ENCODE assay signal across 8 mouse cellular contexts in the genomic region with DNA sequence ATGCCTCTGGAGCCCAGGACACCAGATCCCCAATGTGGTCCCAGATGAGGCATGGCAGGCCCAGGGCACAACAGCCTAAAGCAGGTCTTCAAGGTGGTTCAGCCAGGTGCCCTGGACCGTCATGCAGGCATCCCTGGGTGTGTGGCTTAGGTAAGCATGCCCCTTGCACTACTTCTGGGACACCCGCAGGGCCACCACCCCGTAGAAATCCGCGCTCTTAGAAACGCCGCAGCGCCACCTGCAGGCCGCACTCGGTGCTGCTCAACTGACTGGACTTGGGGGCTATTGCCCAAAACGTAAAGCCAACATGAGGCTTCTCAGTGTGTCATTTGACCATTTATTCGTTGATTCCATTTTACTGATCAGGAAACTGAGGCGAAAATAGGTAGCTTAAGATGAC. TPM values are rescaled to one million over a fixed set of nuclear protein-coding genes. Genes with fewer than 3 reads are reported as not detected.
DNase-seq lines count a peak whose midpoint lies in the region; ATAC-seq and TF ChIP-seq lines count a peak whose summit lies in the region.

No protein-coding gene starts in this region.

- 13% methylated on average over 13 of the region's 13 CpGs for WGBS in forebrain, postnatal 0 days
- 6% methylated on average over 13 of the region's 13 CpGs for WGBS in forebrain, embryonic 16.5 days
- 7% methylated on average over 13 of the region's 13 CpGs for WGBS in midbrain, embryonic 11.5 days
- 6% methylated on average over 13 of the region's 13 CpGs for WGBS in midbrain, embryonic 15.5 days
- WGBS in hindbrain, postnatal 0 days, result 8% methylated on average over 13 of the region's 13 CpGs
- 7% methylated on average over 13 of the region's 13 CpGs for WGBS in neural tube, embryonic 11.5 days

- H3K9ac ChIP-seq in forebrain, postnatal 0 days, result no peak overlapping the region
- H3K9ac ChIP-seq in forebrain, embryonic 16.5 days (replicated peaks; ENCODE audit: low read depth, low read length), result no peak overlapping the region
- no peak overlapping the region for H3K9ac ChIP-seq in midbrain, embryonic 11.5 days (ENCODE audit: low read length)
- H3K9ac ChIP-seq in midbrain, embryonic 15.5 days, result no peak overlapping the region
- no peak overlapping the region for H3K9ac ChIP-seq in hindbrain, postnatal 0 days (replicated peaks; ENCODE audit: low read length)
- no peak overlapping the region for H3K9ac ChIP-seq in neural tube, embryonic 11.5 days (ENCODE audit: low read length)

- H3K4me2 ChIP-seq in forebrain, postnatal 0 days (ENCODE audit: low read depth), result no peak overlapping the region
- H3K4me2 ChIP-seq in forebrain, embryonic 16.5 days (ENCODE audit: low read length), result no peak overlapping the region
- no peak overlapping the region for H3K4me2 ChIP-seq in midbrain, embryonic 11.5 days
- H3K4me2 ChIP-seq in midbrain, embryonic 15.5 days, result no peak overlapping the region
- H3K4me2 ChIP-seq in hindbrain, postnatal 0 days (ENCODE audit: low read depth, low read length), result no peak overlapping the region
- H3K4me2 ChIP-seq in neural tube, embryonic 11.5 days (ENCODE audit: low read depth), result no peak overlapping the region

- peak; percentile 53 for DNase-seq in forebrain, postnatal 0 days
- peak; percentile 95 for DNase-seq in midbrain, embryonic 11.5 days (ENCODE audit: low spot score, missing footprints)
- peak; percentile 54 for DNase-seq in c-Kit-positive CD71-positive TER-119-negative erythroid progenitor cells, embryonic 14.5 days (ENCODE audit: low read depth)
- DNase-seq in hindbrain, postnatal 0 days (ENCODE audit: low spot score), result peak; percentile 76
- peak; percentile 79 for DNase-seq in neural tube, embryonic 11.5 days (ENCODE audit: low spot score)

- H3K4me1 ChIP-seq in forebrain, postnatal 0 days (ENCODE audit: insufficient read depth), result no peaks in the 10 kb centered on the region
- H3K4me1 ChIP-seq in forebrain, embryonic 16.5 days (replicated peaks; ENCODE audit: control insufficient read depth, insufficient read depth, low read length), result peaks cover 13% of the 10 kb centered on the region
- H3K4me1 ChIP-seq in midbrain, embryonic 11.5 days (ENCODE audit: control insufficient read depth, insufficient read depth, low read length), result peaks cover 7% of the 10 kb centered on the region
- peaks cover 15% of the 10 kb centered on the region for H3K4me1 ChIP-seq in midbrain, embryonic 15.5 days
- H3K4me1 ChIP-seq in hindbrain, postnatal 0 days (ENCODE audit: insufficient read depth, low read length), result peaks cover 3% of the 10 kb centered on the region; the same call in 1 of the 2 replicates
- peaks cover 3% of the 10 kb centered on the region for H3K4me1 ChIP-seq in neural tube, embryonic 11.5 days (ENCODE audit: control insufficient read depth, insufficient read depth, low read length)

- H3K36me3 ChIP-seq in forebrain, postnatal 0 days (ENCODE audit: insufficient read depth), result no peaks in the 10 kb centered on the region
- no peaks in the 10 kb centered on the region for H3K36me3 ChIP-seq in forebrain, embryonic 16.5 days (ENCODE audit: control insufficient read depth, insufficient read depth)
- H3K36me3 ChIP-seq in midbrain, embryonic 11.5 days (ENCODE audit: control insufficient read depth, insufficient read depth, low read length), result no peaks in the 10 kb centered on the region
- no peaks in the 10 kb centered on the region for H3K36me3 ChIP-seq in midbrain, embryonic 15.5 days (replicated peaks)
- no peaks in the 10 kb centered on the region for H3K36me3 ChIP-seq in hindbrain, postnatal 0 days (ENCODE audit: insufficient read depth, low read length)
- H3K36me3 ChIP-seq in neural tube, embryonic 11.5 days (ENCODE audit: control insufficient read depth, insufficient read depth, low read length), result no peaks in the 10 kb centered on the region

- H3K27me3 ChIP-seq in forebrain, postnatal 0 days (ENCODE audit: insufficient read depth, low read length), result peaks cover 41% of the 10 kb centered on the region
- peaks cover 61% of the 10 kb centered on the region for H3K27me3 ChIP-seq in forebrain, embryonic 16.5 days (replicated peaks; ENCODE audit: control insufficient read depth, insufficient read depth, low read length)
- peaks cover 7% of the 10 kb centered on the region for H3K27me3 ChIP-seq in midbrain, embryonic 11.5 days (ENCODE audit: control insufficient read depth, insufficient read depth, low read length)
- peaks cover 11% of the 10 kb centered on the region for H3K27me3 ChIP-seq in midbrain, embryonic 15.5 days (replicated peaks)
- 0 out of 2 replicates have a peak, but pooled peaks cover 2% of the 10 kb centered on the region for H3K27me3 ChIP-seq in hindbrain, postnatal 0 days (ENCODE audit: insufficient read depth, low read length)
- H3K27me3 ChIP-seq in neural tube, embryonic 11.5 days (ENCODE audit: control insufficient read depth, insufficient read depth, low read length), result peaks cover 16% of the 10 kb centered on the region

- no peak overlapping the region for H3K4me3 ChIP-seq in forebrain, postnatal 0 days (ENCODE audit: low read depth, low read length)
- H3K4me3 ChIP-seq in forebrain, embryonic 16.5 days (replicated peaks; ENCODE audit: low read length), result no peak overlapping the region
- no peak overlapping the region for H3K4me3 ChIP-seq in midbrain, embryonic 11.5 days (ENCODE audit: low read depth, low read length)
- no peak overlapping the region for H3K4me3 ChIP-seq in midbrain, embryonic 15.5 days
- H3K4me3 ChIP-seq in hindbrain, postnatal 0 days (ENCODE audit: low read length), result no peak overlapping the region
- H3K4me3 ChIP-seq in neural tube, embryonic 11.5 days (ENCODE audit: low read depth, low read length), result no peak overlapping the region

- no peak for ATAC-seq in forebrain, postnatal 0 days
- ATAC-seq in forebrain, embryonic 16.5 days, result no peak
- ATAC-seq in midbrain, embryonic 11.5 days (ENCODE audit: low FRiP score), result no peak
- no peak for ATAC-seq in midbrain, embryonic 15.5 days (replicated peaks)
- ATAC-seq in hindbrain, postnatal 0 days, result no peak
- no peak for ATAC-seq in neural tube, embryonic 11.5 days (ENCODE audit: insufficient read depth, low FRiP score, low TSS enrichment)
- ATAC-seq in activated CD4-positive, CD25-positive, alpha-beta regulatory T cell, adult 4 months, result no peak

- peak; percentile 66 for TF ChIP-seq CTCF in forebrain, postnatal 0 days (IDR thresholded peaks at IDR 0.05; ENCODE audit: low read depth)
- peak; percentile 80 for TF ChIP-seq CTCF in hindbrain, postnatal 0 days (IDR thresholded peaks at IDR 0.05; ENCODE audit: low read depth)

- H3K9me3 ChIP-seq in forebrain, postnatal 0 days (ENCODE audit: low read length), result no peaks in the 10 kb centered on the region
- H3K9me3 ChIP-seq in forebrain, embryonic 16.5 days (ENCODE audit: control insufficient read depth, low read length), result no peaks in the 10 kb centered on the region
- no peaks in the 10 kb centered on the region for H3K9me3 ChIP-seq in midbrain, embryonic 11.5 days (ENCODE audit: control insufficient read depth, low read length)
- H3K9me3 ChIP-seq in midbrain, embryonic 15.5 days, result no peaks in the 10 kb centered on the region
- no peaks in the 10 kb centered on the region for H3K9me3 ChIP-seq in hindbrain, postnatal 0 days (ENCODE audit: low read length)
- H3K9me3 ChIP-seq in neural tube, embryonic 11.5 days (ENCODE audit: control insufficient read depth, low read length), result no peaks in the 10 kb centered on the region

- no peak overlapping the region for H3K27ac ChIP-seq in forebrain, postnatal 0 days (ENCODE audit: low read depth, low read length)
- no peak overlapping the region for H3K27ac ChIP-seq in forebrain, embryonic 16.5 days (ENCODE audit: low read length)
- no peak overlapping the region for H3K27ac ChIP-seq in midbrain, embryonic 11.5 days (ENCODE audit: low read depth, low read length)
- no peak overlapping the region for H3K27ac ChIP-seq in midbrain, embryonic 15.5 days
- no peak overlapping the region for H3K27ac ChIP-seq in hindbrain, postnatal 0 days
- no peak overlapping the region for H3K27ac ChIP-seq in neural tube, embryonic 11.5 days (ENCODE audit: low read depth, low read length)

RNA-seq across cellular contexts. Expression of gene Micall2, which starts 48.5 kb away (rescaled TPM):
- total RNA-seq in forebrain, postnatal 0 days (2014; rRNA removed), result 5.1 and 5.4 TPM in 2 replicates
- 7.1 and 9.9 TPM in 2 replicates for polyA plus RNA-seq in forebrain, postnatal 0 days (2015; fragmentation: Nextera tagmentation; extraction: Ambion mirVana)
- 3.8 and 5.7 TPM in 2 replicates for polyA plus RNA-seq in forebrain, embryonic 16.5 days (2015; fragmentation: Nextera tagmentation; extraction: Ambion mirVana)
- polyA plus RNA-seq in midbrain, embryonic 11.5 days (2014; fragmentation: Nextera tagmentation; extraction: Ambion mirVana), result 4.3 and 4.9 TPM in 2 replicates
- polyA plus RNA-seq in midbrain, embryonic 15.5 days (2015; fragmentation: Nextera tagmentation; extraction: Ambion mirVana), result 12.2 and 14.0 TPM in 2 replicates
- 11.0 and 13.9 TPM in 2 replicates for total RNA-seq in hindbrain, postnatal 0 days (2014; rRNA removed)
- 8.8 and 10.7 TPM in 2 replicates for polyA plus RNA-seq in hindbrain, postnatal 0 days (2015; fragmentation: Nextera tagmentation; extraction: Ambion mirVana)
- 5.4 and 7.1 TPM in 2 replicates for polyA plus RNA-seq in neural tube, embryonic 11.5 days (2014; fragmentation: Nextera tagmentation; extraction: Ambion mirVana)
- not detected for polyA plus RNA-seq in activated CD4-positive, CD25-positive, alpha-beta regulatory T cell, adult 4 months (2017; shearing (Covaris generic))
